Mouse (Mus musculus) layer of hippocampus, adult 9-10 months (tissue): ENCODE data around the gene Pml.
A peak's percentile ranks its signal among the peaks of the same experiment; 100 is the strongest.

ENCODE experiments used
- DNase-seq: peaks from one replicate; pipeline ENCODE4 v3.0.0; 2022; ENCODE audit warnings: low spot score

Gene Pml

GRCm38 (mm10) chr9:58234502-58235015 lies 15.0 kb downstream of the Pml start:
- DNase-seq = no peak

DNA sequence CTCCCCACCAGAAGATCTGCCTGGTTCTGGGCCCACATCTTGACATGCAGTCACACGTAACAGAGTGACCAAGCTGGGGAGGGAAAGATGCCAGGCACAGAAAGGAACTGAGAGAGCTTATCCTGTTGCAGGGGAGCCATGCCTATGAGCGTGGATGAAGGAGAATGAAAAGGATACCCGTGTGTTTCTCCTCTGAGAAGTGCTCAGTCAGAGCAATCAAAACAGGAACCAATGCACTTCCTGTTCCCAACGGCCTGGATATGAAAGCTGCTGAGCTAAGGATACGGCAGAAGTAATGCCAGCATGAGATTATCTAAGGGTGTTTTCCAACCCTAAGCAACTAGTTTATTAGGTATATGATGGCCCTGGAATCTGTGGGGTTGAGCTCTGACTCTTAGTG lies 17.2 kb downstream of the Pml start:
- no peak for DNase-seq

- DNase-seq = no peak
Measured at GRCm38 (mm10) chr9:58231746-58232145, 17.8 kb downstream of the Pml start.

DNA sequence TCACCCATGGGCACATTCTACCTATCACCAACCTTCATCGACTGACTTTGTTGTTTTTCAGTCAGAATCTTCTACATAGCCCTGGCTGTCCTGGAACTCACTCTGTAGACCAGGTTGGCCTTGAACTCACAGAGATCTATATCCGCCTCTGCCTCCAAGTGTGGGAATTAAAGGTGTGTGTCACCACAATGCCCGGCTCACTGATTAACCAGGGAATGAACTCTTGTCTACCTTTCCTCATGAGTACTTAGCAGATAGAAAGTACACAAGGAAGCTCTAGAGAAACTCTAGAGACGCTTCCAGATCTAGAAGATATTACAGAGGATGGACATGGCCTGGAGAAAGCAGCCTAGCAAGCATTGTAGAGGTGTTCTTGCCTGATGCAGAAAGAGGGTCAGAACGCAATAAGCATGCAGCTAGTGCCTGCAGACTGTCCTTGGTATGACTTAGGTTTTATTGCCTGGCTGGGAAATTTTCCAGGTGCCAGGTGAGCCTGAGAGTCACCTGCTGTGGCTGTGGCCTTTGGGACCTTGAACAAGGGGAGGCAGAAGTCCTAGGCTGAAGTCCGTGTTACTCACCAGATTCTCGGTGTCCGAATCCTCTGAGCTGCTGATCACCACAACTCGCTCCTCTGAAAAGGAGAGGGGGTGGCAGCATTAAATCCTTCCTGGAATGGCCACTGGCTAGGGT lies 20.7 kb downstream of the Pml start:
- no peak for DNase-seq

- no peak for DNase-seq
Measured at GRCm38 (mm10) chr9:58225915-58226913, 23.4 kb downstream of the Pml start.

DNA sequence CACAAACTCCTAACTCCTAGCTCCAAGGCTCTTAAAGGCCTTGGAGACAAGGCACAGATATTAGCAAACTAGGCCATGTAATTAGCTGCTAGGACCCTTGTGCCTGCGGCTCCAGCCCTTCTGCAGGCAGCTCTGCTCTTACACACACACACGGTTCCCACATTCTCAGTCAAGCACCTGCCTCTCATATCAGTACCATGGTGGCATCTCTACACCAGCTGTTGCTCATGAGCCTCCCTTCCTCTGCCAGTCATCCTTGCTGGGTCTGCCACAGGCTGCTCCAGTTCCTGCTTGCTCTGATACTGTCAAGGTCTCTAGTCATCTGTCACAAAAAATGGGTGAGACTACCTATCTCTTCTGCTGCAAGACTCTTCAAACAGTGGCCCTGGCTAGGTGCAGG lies 25.2 kb downstream of the Pml start:
- DNase-seq = no peak

DNA sequence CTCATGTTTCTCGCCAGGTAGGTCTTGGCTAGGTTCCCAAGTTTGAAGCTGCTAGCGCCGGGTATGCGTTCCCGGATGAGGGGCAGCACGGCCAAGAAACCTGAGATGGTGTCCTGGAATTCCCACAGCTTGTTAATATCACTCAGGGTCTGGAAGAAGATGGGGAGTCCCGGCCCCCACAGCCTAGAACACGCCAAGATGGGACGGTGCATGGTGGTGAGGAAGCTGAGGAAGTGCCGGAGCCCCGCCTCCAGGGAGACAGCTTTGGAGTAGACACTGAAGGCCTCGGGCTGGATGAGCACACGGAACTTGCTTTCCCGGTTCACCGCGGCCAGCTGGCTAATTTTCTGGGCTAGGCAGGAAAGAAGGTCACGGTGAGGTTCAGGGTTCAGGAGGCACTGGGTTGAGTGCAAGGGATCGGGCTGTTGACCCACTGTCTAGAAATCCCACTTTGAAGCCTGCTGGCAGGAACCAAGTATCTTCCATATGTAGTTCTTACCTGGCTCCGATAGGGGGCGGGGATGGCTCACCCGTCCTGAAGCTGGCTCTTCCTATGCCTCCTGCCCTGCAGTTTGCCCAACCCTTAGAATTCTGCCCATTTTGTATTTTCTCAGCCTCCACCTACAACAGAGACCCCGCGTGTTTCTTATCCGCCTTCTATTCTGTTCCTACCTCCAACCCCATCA lies 29.2 kb downstream of the Pml start:
- no peak for DNase-seq

GRCm38 (mm10) chr9:58218539-58218938 lies 31.0 kb downstream of the Pml start:
- DNase-seq = no peak

GRCm38 (mm10) chr9:58216402-58216801 lies 33.2 kb downstream of the Pml start:
- no peak for DNase-seq

- DNase-seq = no peak
Measured at GRCm38 (mm10) chr9:58214519-58215180, 34.9 kb downstream of the Pml start.

- no peak for DNase-seq
Measured at GRCm38 (mm10) chr9:58213865-58214264, 35.7 kb downstream of the Pml start.

DNA sequence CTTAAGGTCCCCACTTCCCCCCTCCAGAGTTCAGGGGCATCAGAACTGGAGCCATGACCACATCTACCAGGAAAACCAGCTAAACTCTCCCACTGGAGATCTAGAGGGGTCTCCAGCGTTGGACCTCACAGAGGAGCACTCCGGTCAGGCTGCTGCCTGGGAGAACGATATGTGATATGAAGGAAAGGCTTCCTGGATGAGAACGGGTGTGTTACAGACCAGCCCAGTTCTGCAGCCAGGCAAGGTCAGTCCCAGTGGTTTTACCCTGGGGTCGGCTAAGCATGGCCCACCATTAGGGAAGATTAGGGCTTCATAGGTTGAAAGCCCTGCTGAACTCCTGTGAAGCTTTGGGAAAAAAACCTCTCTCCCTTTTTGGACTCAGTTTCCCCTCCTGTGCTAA lies 36.2 kb downstream of the Pml start:
- DNase-seq = no peak

- DNase-seq = no peak
Measured at GRCm38 (mm10) chr9:58210304-58210627, 39.3 kb downstream of the Pml start.

DNA sequence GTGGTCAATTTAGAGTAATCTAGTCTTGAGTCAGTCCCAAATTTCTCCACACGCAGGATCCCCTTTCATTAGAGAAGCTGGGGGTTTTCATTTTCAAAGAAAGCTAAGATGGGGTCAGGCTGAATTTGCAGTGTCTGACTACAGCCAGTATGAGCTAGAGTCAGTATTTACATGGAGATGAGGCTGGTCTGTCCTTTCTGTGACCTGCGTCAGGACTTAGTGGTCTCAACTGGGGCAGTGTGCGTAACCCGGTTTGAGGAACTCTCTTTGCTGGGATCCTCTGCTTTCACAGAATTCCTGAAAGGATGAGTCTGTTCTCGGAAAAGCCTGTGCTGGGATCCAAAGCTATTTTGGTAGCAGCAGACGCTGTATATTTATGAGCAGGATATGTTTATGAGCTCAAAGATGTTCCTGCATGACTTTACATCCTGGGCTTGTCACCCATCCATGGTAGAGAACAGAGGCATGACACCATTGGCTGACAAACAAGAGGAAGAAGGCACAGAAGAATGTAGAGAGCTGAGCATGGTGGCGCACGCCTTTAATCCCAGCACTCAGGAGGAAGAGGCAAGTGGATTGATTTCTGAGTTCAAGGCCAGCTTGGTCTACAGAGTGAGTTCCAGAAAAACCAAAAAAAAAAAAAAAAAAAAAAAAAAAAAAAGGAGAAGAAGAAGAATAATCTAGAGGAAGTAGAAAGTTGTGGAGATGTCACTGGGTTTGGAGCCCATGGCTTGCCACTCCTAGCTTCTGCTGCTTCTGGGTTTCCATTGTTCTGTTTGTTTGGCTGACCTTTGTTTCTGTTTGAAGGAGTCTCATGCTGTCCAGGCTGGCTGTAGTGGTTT lies 39.9 kb downstream of the Pml start:
- no peak for DNase-seq

DNA sequence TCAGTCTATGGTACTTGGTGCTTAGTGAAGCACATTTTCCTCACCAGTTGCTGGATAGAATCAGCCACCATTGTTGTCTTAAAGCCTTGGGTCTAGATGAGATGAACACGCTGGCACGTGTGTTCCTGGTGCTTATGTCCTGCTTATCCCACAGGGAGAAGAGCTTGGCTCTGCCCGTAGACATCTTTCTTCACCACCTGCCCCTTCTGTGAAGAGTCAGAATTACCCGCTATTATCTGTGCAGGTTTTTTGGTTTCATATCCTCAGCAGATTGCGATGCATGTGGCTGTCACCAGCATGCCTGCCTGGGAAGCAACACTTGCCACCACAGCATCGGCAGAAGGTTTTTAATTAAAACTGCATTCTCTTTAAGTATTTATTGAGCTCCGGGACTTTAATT lies 43.6 kb downstream of the Pml start:
- DNase-seq = no peak

- peak; percentile 89 for DNase-seq
Measured at GRCm38 (mm10) chr9:58204448-58205000, 45.1 kb downstream of the Pml start.

- DNase-seq = no peak
Measured at GRCm38 (mm10) chr9:58203516-58204447, 45.8 kb downstream of the Pml start, which contains the start of the genes Islr and Islr2. Gene Islr (minus strand): TSS chr9:58204306. Gene Islr2 (minus strand): TSS chr9:58204319.

- no peak for DNase-seq
Measured at GRCm38 (mm10) chr9:58202676-58203453, 46.7 kb downstream of the Pml start.
